Mouse (Mus musculus): Measurements from ENCODE around the gene Cblc.

Gene Cblc

GRCm38 (mm10) chr7:19734178-19734666, 62.4 kb downstream of the Cblc start:
- DNase-seq (ENCODE audit: extremely low read depth, low read depth, low spot score), result no peak
